Mouse (Mus musculus) embryonic facial prominence, embryonic 12.5 days (tissue): ENCODE data around the gene Itih5. TPM values are rescaled to one million over a fixed set of nuclear protein-coding genes. Genes with fewer than 3 reads are reported as not detected.

Source experiments
- ATAC-seq: fragments of 200-750 bp; cut with Nextera tagmentation; 2 replicates; pipeline ENCODE4 v1.8.0; 2017; ENCODE audit not compliant: insufficient number of reproducible peaks, insufficient read depth, low FRiP score, low TSS enrichment
- H3K27ac ChIP-seq: fragments of 300-500 bp; sonication (generic); 2 replicates; pipeline ENCODE4 v1.5.1; 2016; ENCODE audit warnings: mild to moderate bottlenecking
- H3K27me3 ChIP-seq: fragments of 300-500 bp; sonication (generic); 2 replicates; pipeline ENCODE4 v1.6.1; 2016; ENCODE audit warnings: mild to moderate bottlenecking, moderate library complexity
- H3K36me3 ChIP-seq: fragments of 300-500 bp; sonication (generic); 2 replicates; pipeline ENCODE4 v1.6.1; 2016; ENCODE audit warnings: mild to moderate bottlenecking
- H3K4me1 ChIP-seq: fragments of 300-500 bp; sonication (generic); 2 replicates; pipeline ENCODE4 v1.6.1; 2016
- H3K4me2 ChIP-seq: fragments of 300-500 bp; sonication (generic); replicated peaks from 2 replicates; pipeline ENCODE4 v1.6.1; 2016; ENCODE audit warnings: mild to moderate bottlenecking, moderate library complexity
- H3K4me3 ChIP-seq: fragments of 300-500 bp; sonication (generic); 2 replicates; pipeline ENCODE4 v1.5.1; 2016; ENCODE audit warnings: mild to moderate bottlenecking
- H3K9ac ChIP-seq: fragments of 300-500 bp; sonication (generic); 2 replicates; pipeline ENCODE4 v1.6.1; 2016; ENCODE audit warnings: mild to moderate bottlenecking, moderate library complexity
- H3K9me3 ChIP-seq: fragments of 300-500 bp; sonication (generic); 2 replicates; pipeline ENCODE4 v1.6.1; 2016; ENCODE audit warnings: mild to moderate bottlenecking, moderate library complexity
- WGBS: fragments of 180-500 bp; shearing (Covaris S2); methylation state at CpG from one replicate; pipeline ENCODE4 v1.1.7; 2016; 5-methylcytosine and 5-hydroxymethylcytosine counted together
- polyA plus RNA-seq: library from polyadenylated mRNA; unstranded; fragments of >200 nt; fragmentation: Nextera tagmentation; extraction: Ambion mirVana; gene quantifications from 2 replicates; pipeline ENCODE4 v1.2.1, GENCODE M21; 2016

Itih5 gene
- polyA plus RNA-seq, 1 experiment from 2014 or later, result 4.1 TPM

- WGBS, result 89% methylated on average over 16 of the region's 16 CpGs
- Histone ChIP-seq H3K4me3 (no peak overlapping the region), H3K4me1 (peaks cover 11% of the 10 kb centered on the region; the same call in 1 of the 2 replicates), H3K27ac (no peak overlapping the region), H3K36me3 (no peaks in the 10 kb centered on the region), H3K9me3 (no peaks in the 10 kb centered on the region), H3K4me2 (no peak overlapping the region), H3K27me3 (no peaks in the 10 kb centered on the region), H3K9ac (no peak overlapping the region)
- ATAC-seq, result no peak
Measured at GRCm38 (mm10) chr2:10169991-10170390, 16.6 kb downstream of the Itih5 start.

DNA sequence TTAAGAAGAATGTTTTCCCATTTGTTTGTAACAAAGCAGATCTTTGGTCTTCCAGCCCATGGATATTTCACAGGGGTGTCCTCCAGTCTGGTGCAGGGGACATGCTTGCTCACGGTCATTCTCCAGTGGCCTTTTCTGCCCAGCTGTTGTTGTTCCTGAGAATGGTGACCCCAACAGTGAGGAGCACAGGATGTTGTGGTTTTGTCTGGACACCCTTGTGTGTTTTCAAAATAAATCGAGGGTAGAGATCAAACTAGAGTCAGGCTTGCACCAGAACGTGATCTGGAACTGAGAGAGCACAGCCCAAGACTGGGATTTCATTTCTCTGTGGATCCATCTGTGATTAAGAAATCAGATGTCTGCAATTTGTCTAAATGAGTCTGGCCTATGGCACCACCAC lies 40.2 kb downstream of the Itih5 start:
- Histone ChIP-seq H3K27me3 (no peaks in the 10 kb centered on the region), H3K4me3 (no peak overlapping the region), H3K9ac (no peak overlapping the region), H3K36me3 (no peaks in the 10 kb centered on the region), H3K27ac (no peak overlapping the region), H3K4me1 (no peaks in the 10 kb centered on the region), H3K9me3 (no peaks in the 10 kb centered on the region), H3K4me2 (no peak overlapping the region)
- 53% methylated on average over 3 of the region's 3 CpGs for WGBS
- ATAC-seq, result no peak

DNA sequence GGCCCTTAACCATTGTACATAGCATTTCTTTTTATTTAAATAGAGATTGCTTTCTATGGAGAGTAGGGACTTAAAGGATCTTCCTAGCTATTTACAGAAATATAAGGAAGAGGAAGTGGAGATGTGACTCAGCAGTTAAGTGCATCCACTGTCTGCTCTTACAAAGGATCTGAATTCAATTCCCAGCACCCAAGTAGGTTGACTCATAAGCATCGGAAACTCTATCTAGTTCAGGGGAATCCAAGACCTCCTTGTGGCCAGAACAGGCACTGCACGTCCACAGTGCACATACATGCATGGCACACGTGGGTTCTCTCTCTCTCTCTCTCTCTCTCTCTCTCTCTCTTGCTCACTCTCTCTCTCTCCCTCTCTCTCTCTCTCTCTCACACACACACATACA lies 41.8 kb downstream of the Itih5 start:
- H3K4me3 ChIP-seq, result no peak overlapping the region
- no peak overlapping the region for H3K4me2 ChIP-seq
- no peak overlapping the region for H3K9ac ChIP-seq
- no peak for ATAC-seq
- 76% methylated on average over 3 of the region's 3 CpGs for WGBS
- no peaks in the 10 kb centered on the region for H3K27me3 ChIP-seq
- H3K36me3 ChIP-seq, result no peaks in the 10 kb centered on the region
- H3K9me3 ChIP-seq, result no peaks in the 10 kb centered on the region
- H3K27ac ChIP-seq, result no peak overlapping the region
- no peaks in the 10 kb centered on the region for H3K4me1 ChIP-seq

GRCm38 (mm10) chr2:10199326-10199725 lies 46.0 kb downstream of the Itih5 start:
- H3K27me3 ChIP-seq, result no peaks in the 10 kb centered on the region
- no peak overlapping the region for H3K4me2 ChIP-seq
- no peak overlapping the region for H3K27ac ChIP-seq
- H3K4me3 ChIP-seq, result no peak overlapping the region
- H3K9ac ChIP-seq, result no peak overlapping the region
- H3K9me3 ChIP-seq, result no peaks in the 10 kb centered on the region
- no peaks in the 10 kb centered on the region for H3K4me1 ChIP-seq
- ATAC-seq, result no peak
- 68% methylated on average over 2 of the region's 2 CpGs for WGBS
- no peaks in the 10 kb centered on the region for H3K36me3 ChIP-seq

- Histone ChIP-seq H3K27ac (no peak overlapping the region), H3K4me2 (no peak overlapping the region), H3K27me3 (no peaks in the 10 kb centered on the region), H3K9me3 (no peaks in the 10 kb centered on the region), H3K36me3 (no peaks in the 10 kb centered on the region), H3K9ac (no peak overlapping the region), H3K4me1 (no peaks in the 10 kb centered on the region), H3K4me3 (no peak overlapping the region)
- ATAC-seq, result no peak
- 55% methylated on average over 3 of the region's 3 CpGs for WGBS
Measured at GRCm38 (mm10) chr2:10200736-10201285, 47.4 kb downstream of the Itih5 start.

DNA sequence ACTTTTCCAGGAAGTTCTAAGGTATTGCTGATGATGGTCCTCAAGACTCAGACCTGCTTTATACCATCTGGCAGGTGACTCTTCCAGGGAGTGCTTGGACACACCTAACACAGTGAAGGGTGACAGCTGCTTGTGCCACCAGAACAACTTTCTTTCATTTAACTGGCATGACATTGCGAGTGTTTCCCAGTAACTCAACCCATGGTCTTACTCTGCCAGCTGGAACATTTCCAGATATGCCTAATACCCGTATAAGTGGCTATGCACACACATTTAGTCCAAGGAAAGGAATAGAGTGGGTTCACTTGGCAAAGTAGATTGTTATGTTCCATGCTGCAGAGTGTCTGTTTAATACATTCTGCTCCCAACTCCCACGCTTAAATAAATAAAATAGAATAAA lies 50.9 kb downstream of the Itih5 start:
- ATAC-seq, result no peak
- H3K4me3 ChIP-seq, result no peak overlapping the region

GRCm38 (mm10) chr2:10213468-10213867 lies 60.1 kb downstream of the Itih5 start:
- no peak overlapping the region for H3K4me3 ChIP-seq
- 81% methylated on average over 12 of the region's 12 CpGs for WGBS
- no peak for ATAC-seq
- H3K36me3 ChIP-seq, result no peaks in the 10 kb centered on the region
- no peak overlapping the region for H3K27ac ChIP-seq
- H3K4me2 ChIP-seq, result no peak overlapping the region
- no peak overlapping the region for H3K9ac ChIP-seq
- peaks cover 7% of the 10 kb centered on the region; the same call in 1 of the 2 replicates for H3K4me1 ChIP-seq
- no peaks in the 10 kb centered on the region for H3K9me3 ChIP-seq
- no peaks in the 10 kb centered on the region for H3K27me3 ChIP-seq

More for the DNA sequence above, 50.9 kb downstream of the Itih5 start:
- Histone ChIP-seq H3K9me3 (no peaks in the 10 kb centered on the region), H3K4me2 (no peak overlapping the region), H3K27ac (no peak overlapping the region), H3K36me3 (no peaks in the 10 kb centered on the region), H3K9ac (no peak overlapping the region), H3K27me3 (no peaks in the 10 kb centered on the region), H3K4me1 (no peaks in the 10 kb centered on the region)
- 80% methylated on average over 3 of the region's 3 CpGs for WGBS

GRCm38 (mm10) chr2:10215876-10216565 lies 62.6 kb downstream of the Itih5 start:
- no peak overlapping the region for H3K27ac ChIP-seq
- 80% methylated on average over 7 of the region's 7 CpGs for WGBS
- ATAC-seq, result no peak
- no peak overlapping the region for H3K9ac ChIP-seq
- no peak overlapping the region for H3K4me2 ChIP-seq
- H3K4me3 ChIP-seq, result no peak overlapping the region
- H3K4me1 ChIP-seq, result peaks cover 7% of the 10 kb centered on the region; the same call in 1 of the 2 replicates
- H3K9me3 ChIP-seq, result no peaks in the 10 kb centered on the region
- no peaks in the 10 kb centered on the region for H3K27me3 ChIP-seq
- no peaks in the 10 kb centered on the region for H3K36me3 ChIP-seq

- Histone ChIP-seq H3K4me2 (no peak overlapping the region), H3K9ac (no peak overlapping the region), H3K9me3 (no peaks in the 10 kb centered on the region), H3K36me3 (no peaks in the 10 kb centered on the region), H3K27ac (no peak overlapping the region), H3K4me3 (no peak overlapping the region), H3K4me1 (peaks cover 7% of the 10 kb centered on the region; the same call in 1 of the 2 replicates), H3K27me3 (no peaks in the 10 kb centered on the region)
- 39% methylated on average over 7 of the region's 7 CpGs for WGBS
- ATAC-seq, result no peak
Measured at GRCm38 (mm10) chr2:10216566-10217247, 63.3 kb downstream of the Itih5 start.

DNA sequence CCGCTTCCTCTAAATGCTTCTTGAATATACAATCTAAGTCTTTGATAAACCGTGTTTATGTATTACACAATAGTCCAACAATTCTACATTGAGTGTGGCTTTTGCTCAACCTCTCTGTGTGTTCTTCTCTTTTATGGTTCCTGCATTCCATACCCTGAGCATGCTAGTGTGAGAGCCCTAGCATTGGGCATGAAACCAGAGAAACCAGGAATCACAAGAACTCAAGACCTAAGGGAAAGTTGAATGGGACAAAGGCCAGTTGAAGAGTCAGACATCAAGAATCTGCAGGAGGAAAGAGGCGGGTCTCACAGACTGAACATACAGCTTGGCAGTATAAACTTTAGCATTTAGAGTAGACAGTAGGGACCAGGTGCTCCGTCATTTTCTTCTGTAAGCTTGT lies 68.5 kb downstream of the Itih5 start:
- Histone ChIP-seq H3K27me3 (no peaks in the 10 kb centered on the region), H3K9ac (no peak overlapping the region), H3K4me3 (no peak overlapping the region), H3K36me3 (no peaks in the 10 kb centered on the region), H3K9me3 (no peaks in the 10 kb centered on the region), H3K4me1 (peaks cover 3% of the 10 kb centered on the region; the same call in 1 of the 2 replicates), H3K27ac (no peak overlapping the region), H3K4me2 (no peak overlapping the region)
- ATAC-seq, result no peak
- WGBS, result 89% methylated on average over 4 of the region's 4 CpGs

- Histone ChIP-seq H3K36me3 (no peaks in the 10 kb centered on the region), H3K4me2 (no peak overlapping the region), H3K27me3 (no peaks in the 10 kb centered on the region), H3K4me1 (no peaks in the 10 kb centered on the region), H3K27ac (no peak overlapping the region), H3K4me3 (no peak overlapping the region), H3K9ac (no peak overlapping the region), H3K9me3 (no peaks in the 10 kb centered on the region)
- no peak for ATAC-seq
- 78% methylated on average over 1 of the region's 1 CpGs for whole genome bisulfite sequencing
Measured at GRCm38 (mm10) chr2:10226907-10227306, 73.5 kb downstream of the Itih5 start.

GRCm38 (mm10) chr2:10231971-10232370 lies 78.6 kb downstream of the Itih5 start:
- H3K4me3 ChIP-seq, result no peak overlapping the region
- no peaks in the 10 kb centered on the region for H3K27me3 ChIP-seq
- no peak for ATAC-seq
- H3K4me2 ChIP-seq, result no peak overlapping the region
- whole genome bisulfite sequencing, result 75% methylated on average over 6 of the region's 6 CpGs
- no peaks in the 10 kb centered on the region for H3K4me1 ChIP-seq
- no peak overlapping the region for H3K27ac ChIP-seq
- no peak overlapping the region for H3K9ac ChIP-seq
- no peaks in the 10 kb centered on the region for H3K9me3 ChIP-seq
- H3K36me3 ChIP-seq, result no peaks in the 10 kb centered on the region
